Mouse (Mus musculus) adrenal gland, postnatal 36 days (tissue): ENCODE measurements at regions not wholly inside any gene's neighbourhood (a gene's known extent, or its start where the extent isn't known, plus 50 kb on each side); places are given as distances from the start of the nearest gene placed in this dataset.

Experiments used
- DNase-seq, 2 experiments: peaks; one replicate each; pipeline ENCODE4 v3.0.0; 2021; ENCODE audit warnings: mixed read lengths in 1 of 2

DNA sequence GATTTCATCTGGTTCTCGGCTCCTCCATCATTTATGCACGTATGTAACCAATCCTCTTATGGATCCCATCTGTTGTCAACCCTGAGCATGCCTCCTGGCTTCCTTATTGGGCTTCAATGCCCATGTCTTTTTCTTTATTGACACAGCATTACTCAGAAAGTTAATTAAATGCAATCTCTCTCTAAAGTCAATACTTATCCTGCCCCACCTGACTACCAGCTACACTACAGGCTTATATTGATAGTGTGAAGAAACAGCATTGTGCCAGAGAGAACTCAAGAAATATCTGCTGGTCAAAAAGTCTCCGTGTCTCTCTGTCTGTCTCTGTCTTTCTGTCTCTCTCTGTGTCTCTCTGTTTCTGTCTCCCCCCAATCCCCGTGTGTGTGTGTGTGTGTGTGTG is 194.7 kb upstream of the Rfx3 start:
- no peak for DNase-seq

DNA sequence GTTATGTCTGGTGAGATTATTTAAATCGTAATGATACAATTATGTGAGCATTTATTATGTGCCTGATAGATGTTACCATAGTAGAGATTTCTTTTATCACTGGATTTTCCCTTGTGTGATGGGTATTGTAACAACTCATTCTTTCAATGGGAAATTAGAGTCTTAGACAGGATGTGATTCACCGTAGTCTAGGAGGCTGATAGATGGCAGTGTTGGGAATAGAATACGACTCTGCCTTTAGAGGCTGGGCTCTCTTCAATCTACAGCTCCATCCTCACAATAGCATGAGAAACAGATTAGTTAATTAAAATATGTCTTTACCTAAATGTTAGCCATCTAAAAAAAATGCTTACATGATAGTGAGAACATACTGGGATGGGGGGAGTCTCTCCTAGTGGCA is 192.8 kb upstream of the Rfx3 start:
- DNase-seq, result no peak

DNA sequence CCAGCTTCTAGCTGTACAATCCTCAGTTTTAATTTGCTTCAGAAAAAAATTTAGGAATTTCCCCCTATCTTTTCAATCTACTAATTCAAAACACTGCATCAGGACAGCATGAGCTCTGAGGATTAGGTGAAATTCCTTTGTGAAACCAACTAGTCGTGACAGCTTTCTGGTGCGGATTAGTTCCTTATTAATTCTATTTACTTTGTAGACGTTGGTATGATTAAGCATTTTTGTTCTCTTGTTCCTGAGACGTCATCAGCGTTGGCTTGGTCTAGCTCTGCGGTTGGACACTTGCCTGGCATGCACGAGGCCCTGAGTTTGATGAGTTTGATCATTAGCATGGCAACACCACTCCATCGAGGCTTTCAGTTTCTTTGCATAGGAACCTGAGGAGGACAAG is 188.4 kb upstream of the Rfx3 start:
- no peak for DNase-seq

DNA sequence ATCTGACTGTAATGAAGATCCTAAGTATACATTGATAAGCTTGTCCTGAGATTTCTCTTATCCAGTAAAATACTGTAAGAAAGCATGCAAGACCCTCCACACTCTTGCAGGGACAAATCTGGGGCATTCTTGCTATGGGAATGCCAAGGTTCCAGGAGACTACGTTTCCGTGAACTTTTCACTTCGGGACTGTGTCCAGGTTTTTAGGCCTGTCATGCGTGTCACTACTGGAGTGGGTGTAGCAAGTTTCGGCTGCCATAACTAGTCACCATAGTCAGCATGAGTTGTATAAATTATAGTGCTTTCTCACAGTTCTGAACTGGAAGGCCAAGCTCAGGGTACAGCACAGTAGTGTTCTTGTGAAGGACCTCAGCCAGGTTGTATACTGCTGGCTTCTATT is 185.9 kb upstream of the Rfx3 start:
- no peak for DNase-seq

DNA sequence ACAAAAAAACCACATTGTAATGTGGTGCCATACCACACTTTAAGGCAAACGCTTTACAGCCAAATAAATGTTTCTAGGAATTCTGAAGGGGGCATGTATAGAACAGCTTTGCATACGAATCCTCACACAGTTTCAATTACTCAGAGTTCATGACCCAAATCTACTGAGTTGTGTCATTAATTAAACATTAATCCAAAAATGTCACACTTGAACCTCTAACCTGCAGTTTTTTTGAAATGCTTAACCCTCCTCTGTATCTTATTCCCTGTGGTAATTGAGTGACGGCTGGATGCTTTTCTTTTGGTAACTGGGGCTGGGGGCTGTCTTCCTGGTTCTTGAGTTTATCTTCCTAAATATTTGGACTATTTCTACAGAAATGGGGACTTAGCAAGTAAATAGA is 181.3 kb upstream of the Rfx3 start:
- DNase-seq, result no peak

DNA sequence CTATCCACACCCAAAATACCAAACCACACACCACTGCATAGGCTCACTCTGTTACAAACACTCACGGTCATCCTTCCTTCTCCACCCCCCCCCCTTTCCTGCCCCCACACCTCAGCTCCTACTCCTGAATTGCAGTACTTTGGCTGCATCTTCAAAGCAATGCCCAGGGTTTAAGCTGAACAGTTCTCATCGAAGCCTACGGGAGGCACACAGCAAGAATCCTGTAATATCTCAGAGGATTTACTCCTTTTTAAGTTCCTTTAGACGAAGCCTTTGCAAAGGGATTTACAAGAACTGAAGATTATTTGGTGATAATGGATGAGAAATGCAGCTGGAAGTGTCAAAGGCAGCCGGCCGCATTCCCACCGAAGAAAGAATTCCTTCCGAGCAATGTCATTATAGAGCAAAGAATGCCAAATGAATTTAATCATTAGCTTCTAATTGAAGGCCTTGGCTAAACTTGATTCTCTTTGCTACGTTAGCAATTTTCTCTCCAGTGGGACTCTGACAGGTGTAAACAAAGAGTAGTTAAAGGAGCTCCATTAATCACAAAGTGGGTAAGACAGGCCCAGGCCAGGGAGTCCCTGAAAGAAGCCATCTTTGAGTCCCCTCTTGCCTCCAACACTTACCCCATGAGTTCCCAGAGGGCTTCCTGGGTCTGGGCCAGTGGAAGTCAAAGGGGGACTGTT is 180.6 kb upstream of the Rfx3 start:
- no peak for DNase-seq

DNA sequence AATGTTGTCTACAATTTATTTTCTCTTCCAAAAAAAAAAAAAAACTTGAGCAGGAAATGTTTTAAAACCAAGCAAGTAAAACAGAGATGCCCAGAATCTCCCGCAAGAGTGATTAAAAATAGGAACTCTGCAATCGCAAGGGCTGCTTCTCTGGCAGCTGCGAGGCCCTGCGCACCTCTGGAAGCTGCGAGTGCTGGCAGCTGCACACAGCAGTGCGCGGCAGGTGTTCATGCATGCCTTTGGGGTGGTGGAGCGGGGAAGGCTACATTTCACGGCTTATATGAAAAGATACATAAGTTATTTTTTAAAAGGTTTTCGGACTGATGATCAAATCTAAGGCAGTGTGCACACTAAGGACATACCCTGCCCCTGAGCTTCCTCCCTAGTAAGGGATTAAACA is 179.3 kb upstream of the Rfx3 start:
- no peak for DNase-seq

DNA sequence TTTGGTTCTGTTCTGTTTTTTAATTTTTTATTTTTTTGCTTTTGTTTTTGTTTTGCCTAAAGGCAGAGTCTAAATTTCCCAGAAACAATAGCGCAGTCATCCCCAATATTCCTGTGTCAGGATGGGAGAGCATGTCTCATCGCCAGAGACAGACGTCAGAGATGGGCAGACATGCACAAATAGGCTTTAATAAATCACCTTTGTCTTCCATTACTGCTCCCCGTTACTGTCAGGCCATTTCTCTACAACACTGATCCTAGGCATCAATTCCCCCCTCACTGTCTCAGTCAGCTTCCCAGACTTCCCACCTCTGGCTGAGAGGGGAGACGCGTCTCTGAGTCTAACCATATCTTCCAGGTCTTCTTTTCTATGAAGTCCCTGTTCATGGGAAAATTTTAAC is 177.4 kb upstream of the Rfx3 start:
- no peak for DNase-seq

DNA sequence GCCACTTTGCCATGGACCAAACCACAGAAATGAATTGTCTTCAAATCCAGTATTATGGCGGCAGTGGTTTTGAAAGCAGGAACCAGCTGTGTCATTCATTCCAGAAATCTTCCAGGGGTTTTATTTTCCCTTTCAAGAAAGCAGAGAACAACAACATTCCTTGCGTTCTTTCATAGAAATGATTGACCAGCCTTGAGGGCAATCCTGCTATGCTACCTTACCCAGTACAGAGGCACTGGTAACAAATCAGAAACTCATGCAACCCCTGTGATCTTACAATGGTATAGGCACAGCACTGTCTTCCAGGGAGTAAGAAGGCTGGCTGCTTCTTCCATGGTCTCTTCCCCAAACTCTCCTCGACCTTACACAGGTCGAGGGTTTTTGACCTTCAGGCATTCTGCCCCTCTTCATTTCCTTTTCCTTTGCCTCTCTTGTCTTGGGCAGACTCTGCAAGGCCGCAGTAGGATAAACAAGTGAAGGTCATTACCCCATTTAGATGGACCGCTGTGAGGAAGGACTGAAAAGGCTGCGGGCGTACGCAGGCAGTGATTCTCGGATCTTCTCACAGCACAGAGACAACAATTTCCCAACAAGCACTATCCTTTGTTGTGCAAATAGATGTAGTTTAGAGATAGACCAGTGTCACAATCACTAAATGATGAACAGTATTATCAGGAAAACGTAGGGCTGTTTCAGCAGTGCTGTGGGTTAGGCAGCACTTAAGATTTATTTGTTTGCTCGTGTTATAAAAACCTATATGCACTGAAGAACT is 171.6 kb upstream of the Rfx3 start:
- no peak for DNase-seq

DNA sequence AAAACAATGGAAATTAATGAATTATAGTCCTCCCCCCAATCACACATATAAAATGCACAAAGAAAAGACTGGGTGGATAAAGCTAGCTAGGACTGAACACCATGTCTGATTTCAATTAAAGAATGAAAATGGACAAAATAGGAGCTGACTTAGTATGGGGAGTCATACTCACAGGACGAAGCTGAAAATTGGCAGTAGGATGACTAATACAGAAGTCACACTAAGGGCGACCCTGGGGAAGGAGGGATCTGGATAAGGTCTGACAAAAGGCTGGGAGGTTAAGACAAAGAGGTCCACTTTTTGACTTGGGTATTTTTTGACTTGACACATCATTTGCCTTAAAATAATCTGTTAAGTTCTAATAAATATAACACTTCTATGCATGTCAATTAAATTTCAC is 170.2 kb upstream of the Rfx3 start:
- no peak for DNase-seq

DNA sequence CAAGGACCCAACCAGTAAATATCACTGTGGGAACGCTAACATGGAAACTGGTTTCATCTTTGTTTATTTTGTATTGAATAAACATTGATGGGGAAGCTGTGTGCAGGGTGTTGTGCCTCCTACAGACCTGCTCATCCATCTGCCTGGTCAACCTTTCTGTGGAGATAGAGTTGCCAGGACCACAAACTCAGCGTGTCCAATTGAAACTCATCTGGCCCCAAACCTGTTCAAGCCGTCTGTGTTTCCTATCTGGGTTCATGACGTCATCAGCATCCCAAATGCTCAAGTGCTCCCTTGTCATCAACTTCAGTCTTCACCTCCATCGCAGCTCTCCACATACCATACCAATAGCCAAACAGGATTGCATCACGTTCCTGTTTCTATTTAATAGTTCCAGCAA is 167.1 kb upstream of the Rfx3 start:
- no peak for DNase-seq

DNA sequence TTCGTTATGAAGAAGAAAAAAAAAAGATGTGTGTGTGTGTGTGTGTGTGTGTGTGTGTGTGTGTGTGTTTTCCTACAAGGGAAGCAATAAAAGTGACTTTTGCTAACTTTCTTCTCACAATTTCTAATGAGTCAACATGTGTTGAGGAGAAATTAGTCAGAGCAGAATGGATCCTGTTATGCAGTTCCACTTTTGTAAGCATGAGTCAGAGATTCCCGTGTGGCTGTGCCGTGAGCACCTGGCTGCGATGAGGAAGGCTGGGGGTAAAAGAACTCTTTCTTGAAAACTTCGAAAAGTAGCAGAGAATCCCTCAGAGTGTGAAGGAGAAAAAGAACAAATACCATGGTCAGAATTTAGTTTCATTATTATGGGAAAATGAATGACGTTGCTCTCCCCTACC is 165.9 kb upstream of the Rfx3 start:
- DNase-seq, result no peak

DNA sequence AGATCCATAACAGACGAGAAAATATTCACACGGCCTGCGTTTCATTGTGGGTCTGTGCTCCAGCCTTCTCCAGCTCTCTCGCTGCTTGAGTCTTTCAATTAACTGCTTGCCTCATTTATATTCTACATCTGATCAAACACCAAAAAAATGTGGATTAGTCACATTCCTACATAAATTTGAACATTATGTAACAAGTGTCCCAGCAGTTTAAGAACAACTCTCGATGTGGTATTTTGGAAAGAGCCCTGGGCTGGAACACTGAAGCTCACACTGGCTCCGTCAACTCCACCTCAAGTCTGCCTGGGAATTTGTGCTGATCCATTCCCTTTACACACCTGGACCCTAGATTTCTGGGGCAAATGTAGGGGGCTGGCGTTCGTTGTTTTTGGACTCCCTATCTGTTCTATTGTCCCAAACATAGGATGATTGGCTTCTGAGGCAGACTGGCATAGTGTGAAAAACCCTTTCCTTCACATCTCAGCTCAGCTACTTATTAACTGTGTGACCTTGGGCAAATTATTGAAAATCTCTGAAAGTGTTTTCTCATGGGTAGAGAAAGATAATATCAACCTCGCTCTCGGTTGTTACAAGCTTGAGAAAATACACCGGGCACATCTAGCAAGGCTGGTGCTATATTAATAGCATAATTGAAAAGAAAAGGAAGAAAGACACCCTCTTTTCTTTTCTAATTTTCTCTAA is 161.0 kb upstream of the Rfx3 start:
- no peak for DNase-seq

DNA sequence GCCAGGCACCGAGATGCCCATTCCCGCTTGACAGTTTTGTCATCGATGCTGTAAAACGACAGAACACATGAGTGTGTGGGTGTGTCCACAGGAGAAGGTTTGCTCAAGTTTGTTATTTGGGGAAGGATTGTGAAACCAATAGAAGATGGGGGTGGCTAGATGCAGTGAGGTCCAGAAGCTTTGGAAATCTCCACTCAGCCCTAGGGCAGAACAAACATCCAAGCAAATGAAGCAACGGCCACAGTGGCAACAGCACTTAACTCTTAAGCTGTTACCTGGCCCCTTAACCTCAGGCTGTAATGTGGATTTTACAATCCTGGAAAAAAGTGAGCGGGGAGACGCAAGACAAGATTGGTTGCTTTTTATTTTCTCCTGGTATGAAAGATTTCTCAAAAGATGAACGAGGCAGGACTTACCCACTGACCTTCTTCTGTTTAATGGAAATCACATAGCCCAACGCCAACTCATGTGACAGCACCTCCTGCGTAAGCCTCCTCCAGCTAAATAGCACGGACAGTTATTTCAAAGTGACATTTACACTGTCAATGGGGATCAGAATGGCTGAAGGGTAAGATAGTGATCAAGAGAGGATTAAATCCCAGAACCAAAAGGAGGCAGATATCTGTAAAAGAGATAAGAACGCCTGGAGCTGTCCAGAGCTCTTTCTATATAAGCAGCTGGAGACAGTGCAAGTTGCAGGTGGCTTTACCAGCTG is 156.6 kb upstream of the Rfx3 start:
- no peak for DNase-seq

DNA sequence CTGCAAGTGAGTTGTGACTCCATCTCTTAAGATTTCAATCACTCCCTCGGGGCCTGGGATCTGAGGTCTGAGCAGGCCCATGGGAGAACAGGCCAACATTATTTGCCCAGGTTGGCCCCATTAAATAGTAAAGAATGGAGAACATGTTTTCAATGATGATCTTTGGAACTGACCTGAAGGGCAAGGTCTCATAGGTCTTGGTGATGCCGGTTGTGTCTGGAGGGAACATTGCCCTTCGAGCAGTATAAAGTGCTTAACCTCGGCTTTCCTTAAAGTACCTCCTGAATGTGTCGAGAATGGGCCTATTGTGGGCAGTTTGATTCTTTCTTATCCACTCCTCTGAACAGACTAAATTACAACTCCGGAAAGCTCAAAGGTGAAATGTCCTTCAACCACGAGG is 155.7 kb upstream of the Rfx3 start:
- no peak for DNase-seq

DNA sequence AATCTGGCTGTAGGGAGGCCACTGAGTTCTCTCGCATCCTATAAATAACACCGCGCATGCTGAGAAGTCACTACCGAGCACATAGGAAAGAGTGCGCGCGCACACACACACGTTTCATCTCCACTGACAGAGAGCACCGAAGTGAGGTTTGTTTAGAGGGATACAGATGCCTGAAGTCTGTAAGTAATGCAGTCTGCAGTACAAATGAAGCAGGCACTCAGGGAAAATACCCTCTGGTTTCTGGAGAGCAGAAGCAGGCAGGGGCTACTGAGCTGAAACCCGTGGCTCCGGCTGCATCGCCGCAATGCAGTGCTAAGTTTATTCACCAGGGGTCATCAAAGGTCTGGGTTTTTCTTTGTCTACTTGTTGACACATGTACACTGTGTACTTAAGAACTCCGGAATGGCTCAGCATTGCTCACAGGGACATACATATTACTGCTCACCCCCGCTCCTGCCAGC is 155.0 kb upstream of the Rfx3 start:
- DNase-seq, result peak; percentile 56 to 69

DNA sequence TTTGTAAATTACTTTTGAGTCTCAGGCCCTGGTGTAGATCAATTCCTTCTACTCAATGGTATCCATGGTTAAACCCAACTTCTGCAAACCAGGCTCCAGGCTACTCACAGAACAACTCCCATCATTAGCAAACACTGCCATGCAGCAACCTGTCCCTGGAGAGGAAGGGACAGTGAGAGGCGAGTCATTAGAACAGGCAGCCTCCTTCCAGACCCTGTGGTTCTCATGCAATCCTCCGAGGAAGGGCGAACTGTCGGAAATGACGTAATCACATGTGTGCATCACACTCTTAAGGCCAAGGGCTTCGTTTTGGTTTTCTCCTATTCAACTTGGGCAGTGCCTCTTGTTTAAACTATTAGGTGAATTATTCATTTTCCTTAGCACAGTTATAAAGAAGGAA is 152.2 kb upstream of the Rfx3 start:
- DNase-seq, result no peak

DNA sequence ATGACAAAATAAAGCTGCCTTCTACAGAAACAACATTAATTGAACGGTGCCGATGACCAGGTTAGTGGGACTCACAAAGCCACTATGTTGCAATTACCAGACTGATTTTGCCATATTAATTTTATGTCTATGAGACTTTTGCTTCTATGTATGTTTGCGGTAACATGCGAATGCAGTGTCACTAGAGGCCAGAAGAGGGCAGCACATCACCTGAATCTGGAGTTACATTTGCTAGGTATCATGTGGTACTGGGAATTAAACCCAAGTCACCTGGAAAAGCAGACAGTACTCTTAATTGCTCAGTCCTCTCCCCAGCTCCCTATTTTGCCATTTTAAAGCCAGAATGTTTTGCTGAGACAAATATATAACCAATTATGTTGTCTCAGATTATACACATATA is 149.6 kb upstream of the Rfx3 start:
- peak in 1 of 2 experiments; percentile 4 for DNase-seq

DNA sequence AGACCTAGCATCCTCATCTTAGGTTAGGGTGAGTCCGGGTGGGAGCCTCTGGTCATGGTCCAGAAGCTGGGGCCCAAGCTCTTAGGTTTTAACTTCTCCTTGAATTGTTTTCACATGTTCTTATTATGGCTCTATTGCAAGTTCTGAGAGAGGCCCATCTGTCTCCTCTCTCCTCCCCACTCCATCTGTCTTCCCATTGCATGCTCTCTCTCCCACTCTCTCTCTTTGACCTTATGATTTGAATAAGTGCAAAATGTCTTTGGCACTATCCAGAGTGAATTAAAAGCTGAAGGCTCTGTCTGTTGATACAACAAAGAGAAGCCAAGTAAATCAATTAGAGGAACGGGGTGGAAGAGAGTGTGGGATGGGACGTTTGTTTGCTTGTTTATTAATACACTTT is 146.2 kb upstream of the Rfx3 start:
- DNase-seq, result no peak

DNA sequence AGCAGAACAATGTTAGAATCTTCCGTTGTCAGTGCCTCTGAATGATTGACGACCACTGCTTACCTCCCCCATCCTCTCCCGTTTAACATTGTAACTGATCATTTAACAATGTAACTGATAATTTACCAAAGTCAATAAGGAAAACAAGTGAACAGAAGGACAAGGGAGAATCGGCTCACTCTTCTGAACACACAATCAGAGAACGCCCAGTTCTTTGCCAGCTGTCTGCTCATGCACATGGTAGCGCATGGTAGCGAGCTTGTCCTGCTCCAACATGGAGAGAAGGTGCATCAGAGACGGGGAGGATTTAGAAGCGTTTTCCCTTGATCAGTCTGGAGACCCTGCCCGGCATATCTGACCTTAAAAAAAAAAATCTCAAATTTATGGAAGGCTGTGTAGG is 126.6 kb upstream of the Rfx3 start:
- no peak for DNase-seq

DNA sequence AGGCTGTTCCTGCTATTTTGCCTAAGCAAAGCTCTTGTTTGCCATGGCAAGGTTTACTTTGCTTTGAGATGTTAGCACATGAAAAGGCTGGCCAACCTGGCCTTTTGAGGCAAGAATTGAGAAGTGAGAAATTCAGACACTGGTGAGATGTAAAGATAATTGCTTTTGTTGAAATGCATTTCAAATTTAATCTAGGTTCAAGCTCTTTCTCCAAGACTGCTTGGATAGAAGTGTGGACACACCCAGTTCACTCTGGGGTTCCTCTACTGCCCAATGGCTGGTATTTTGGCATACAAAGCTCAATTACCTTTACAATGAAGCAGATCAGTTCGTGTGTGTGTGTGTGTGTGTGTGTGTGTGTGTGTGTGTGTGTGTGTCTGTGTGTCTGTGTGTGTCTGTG is 123.8 kb upstream of the Rfx3 start:
- no peak for DNase-seq

DNA sequence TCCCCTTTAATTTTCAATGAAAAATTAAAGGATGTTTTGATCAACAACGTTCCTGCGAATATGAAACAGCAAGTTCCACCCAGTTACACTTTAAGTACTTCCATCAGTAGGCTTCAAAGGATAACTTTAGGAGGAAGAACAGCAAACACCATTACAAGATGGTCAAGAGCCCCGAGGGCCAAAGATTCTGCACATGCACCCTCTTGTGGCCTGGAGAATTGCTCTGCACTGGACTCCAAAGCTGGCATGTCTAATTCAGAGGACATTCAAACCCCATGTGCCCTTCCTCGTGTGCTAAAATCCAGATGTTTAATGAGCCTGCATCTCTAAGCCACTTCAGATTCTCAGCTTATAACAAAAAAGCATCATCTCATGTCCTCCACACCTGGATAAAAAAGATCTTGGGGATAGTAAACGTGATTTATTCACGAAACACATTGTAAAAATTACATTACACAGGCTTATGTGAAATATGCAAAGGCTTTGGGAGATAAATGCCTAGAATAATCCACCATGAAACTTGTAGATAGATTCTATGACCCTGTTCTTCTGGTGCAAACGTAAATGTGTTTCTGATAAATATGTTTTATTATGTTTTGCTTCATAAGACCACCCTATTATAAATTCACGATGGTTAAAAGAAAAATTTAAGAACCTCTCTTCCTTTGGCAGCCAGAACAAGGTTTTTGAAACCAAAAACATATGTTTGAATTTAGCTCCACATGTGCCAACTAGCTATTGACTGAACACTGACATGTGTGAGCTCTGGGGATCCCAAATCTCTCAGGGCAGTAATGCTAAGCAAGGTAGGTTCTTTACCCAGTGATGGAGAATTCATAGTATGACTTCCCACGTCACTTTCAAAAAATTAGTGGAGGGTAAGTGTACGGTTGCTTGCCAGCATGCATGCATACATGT is 100.6 kb upstream of the Rfx3 start:
- DNase-seq, result no peak
